Mouse (Mus musculus): ENCODE data around the gene Spata17. TPM values are rescaled to one million over a fixed set of nuclear protein-coding genes. Genes with fewer than 3 reads are reported as not detected.

Gene Spata17
- total RNA-seq, 4 experiments from 2014 or later: 0.26 to 0.46 TPM; not detected in 2

GRCm38 (mm10) chr1:187088660-187089395, 126.4 kb downstream of the Spata17 start:
- no peak for DNase-seq (ENCODE audit: low spot score in 2 of 2)

- DNase-seq (ENCODE audit: low spot score in 2 of 2): no peak
These were observed 129.2 kb downstream of the Spata17 start for GRCm38 (mm10) chr1:187086027-187086426.

- no peak for DNase-seq (ENCODE audit: low spot score in 2 of 2)
These were observed 137.9 kb downstream of the Spata17 start for GRCm38 (mm10) chr1:187077352-187077751.

GRCm38 (mm10) chr1:187077043-187077334, 138.3 kb downstream of the Spata17 start:
- no peak for DNase-seq (ENCODE audit: low spot score in 2 of 2)

GRCm38 (mm10) chr1:187076198-187077042, 138.8 kb downstream of the Spata17 start:
- DNase-seq (ENCODE audit: low spot score in 2 of 2): no peak

GRCm38 (mm10) chr1:187059874-187060273, 155.4 kb downstream of the Spata17 start:
- no peak for DNase-seq (ENCODE audit: low spot score in 2 of 2)

GRCm38 (mm10) chr1:187054333-187054732, 160.9 kb downstream of the Spata17 start:
- DNase-seq (ENCODE audit: low spot score in 2 of 2): no peak

GRCm38 (mm10) chr1:187053862-187054261, 161.4 kb downstream of the Spata17 start:
- DNase-seq (ENCODE audit: low spot score in 2 of 2): no peak

GRCm38 (mm10) chr1:187052532-187052931, 162.7 kb downstream of the Spata17 start:
- no peak for DNase-seq (ENCODE audit: low spot score in 2 of 2)

- no peak for DNase-seq (ENCODE audit: low spot score in 2 of 2)
These were observed 164.0 kb downstream of the Spata17 start for GRCm38 (mm10) chr1:187051296-187051695.

- DNase-seq (ENCODE audit: low spot score in 2 of 2): no peak
These were observed 166.5 kb downstream of the Spata17 start for GRCm38 (mm10) chr1:187048681-187049288.

- DNase-seq (ENCODE audit: low spot score in 2 of 2): no peak
These were observed 170.5 kb downstream of the Spata17 start for GRCm38 (mm10) chr1:187044726-187045125.

- DNase-seq (ENCODE audit: low spot score in 2 of 2): no peak
These were observed 175.5 kb downstream of the Spata17 start for GRCm38 (mm10) chr1:187039801-187040200.

- DNase-seq (ENCODE audit: low spot score in 2 of 2): no peak
These were observed 179.5 kb downstream of the Spata17 start for GRCm38 (mm10) chr1:187035785-187036184.

- DNase-seq (ENCODE audit: low spot score in 2 of 2): peak in 1 of 2 experiments; percentile 8
These were observed 183.5 kb downstream of the Spata17 start for GRCm38 (mm10) chr1:187031796-187032195.

- no peak for DNase-seq (ENCODE audit: low spot score in 2 of 2)
These were observed 186.4 kb downstream of the Spata17 start for GRCm38 (mm10) chr1:187028841-187029240.

- DNase-seq (ENCODE audit: low spot score in 2 of 2): no peak
These were observed 195.3 kb downstream of the Spata17 start for GRCm38 (mm10) chr1:187020011-187020410.

- DNase-seq (ENCODE audit: low spot score in 2 of 2): no peak
These were observed 199.1 kb downstream of the Spata17 start for GRCm38 (mm10) chr1:187016116-187016515.

- no peak for DNase-seq (ENCODE audit: low spot score in 2 of 2)
These were observed 199.6 kb downstream of the Spata17 start for GRCm38 (mm10) chr1:187015673-187016072.

GRCm38 (mm10) chr1:187014141-187014540, 201.1 kb downstream of the Spata17 start:
- no peak for DNase-seq (ENCODE audit: low spot score in 2 of 2)

- no peak for DNase-seq (ENCODE audit: low spot score in 2 of 2)
These were observed 203.7 kb downstream of the Spata17 start for GRCm38 (mm10) chr1:187011601-187012000.

- no peak for DNase-seq (ENCODE audit: low spot score in 2 of 2)
These were observed 205.2 kb downstream of the Spata17 start for GRCm38 (mm10) chr1:187010071-187010470.
